Mouse (Mus musculus): ENCODE measurements at regions not wholly inside any gene's neighbourhood (a gene's known extent, or its start where the extent isn't known, plus 50 kb on each side); places are given as distances from the start of the nearest gene placed in this dataset.

DNA sequence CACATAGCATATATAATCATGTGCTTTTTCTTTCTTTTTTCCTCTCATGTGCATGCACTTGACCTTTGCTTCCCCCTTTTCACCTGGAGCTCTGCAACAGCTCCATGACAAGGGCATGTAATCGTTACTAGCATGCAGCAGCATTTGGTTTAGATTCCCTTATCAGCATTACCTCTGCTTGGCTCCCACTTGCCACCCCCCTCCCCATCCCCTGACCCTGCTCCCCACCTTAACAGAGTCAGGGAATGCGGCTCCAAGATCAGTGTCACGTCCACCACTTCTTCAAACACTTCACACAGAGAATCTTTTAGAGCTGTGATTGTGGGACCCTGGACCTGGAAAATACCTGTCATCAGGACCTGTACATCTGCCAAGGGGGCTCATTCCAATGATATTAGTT, 192.2 kb upstream of the Hey2 start:
- no peak overlapping the region for H3K4me2 ChIP-seq (ENCODE audit: low read depth)
- no peak for DNase-seq (ENCODE audit: low spot score)
- no peaks in the 10 kb centered on the region for H3K36me3 ChIP-seq (ENCODE audit: control insufficient read depth, insufficient read depth, low read length)
- ATAC-seq (ENCODE audit: insufficient read depth, low FRiP score, low TSS enrichment), result no peak
- H3K4me3 ChIP-seq (ENCODE audit: low read depth, low read length), result no peak overlapping the region
- no peaks in the 10 kb centered on the region for H3K4me1 ChIP-seq (ENCODE audit: control insufficient read depth, insufficient read depth, low read length)
- no peaks in the 10 kb centered on the region for H3K27me3 ChIP-seq (ENCODE audit: control insufficient read depth, insufficient read depth, low read length)
- H3K9ac ChIP-seq (ENCODE audit: low read length), result no peak overlapping the region
- H3K27ac ChIP-seq (ENCODE audit: low read depth, low read length), result no peak overlapping the region
- WGBS, result 69% methylated on average over 3 of the region's 3 CpGs
- H3K9me3 ChIP-seq (ENCODE audit: control insufficient read depth, low read length), result no peaks in the 10 kb centered on the region

DNA sequence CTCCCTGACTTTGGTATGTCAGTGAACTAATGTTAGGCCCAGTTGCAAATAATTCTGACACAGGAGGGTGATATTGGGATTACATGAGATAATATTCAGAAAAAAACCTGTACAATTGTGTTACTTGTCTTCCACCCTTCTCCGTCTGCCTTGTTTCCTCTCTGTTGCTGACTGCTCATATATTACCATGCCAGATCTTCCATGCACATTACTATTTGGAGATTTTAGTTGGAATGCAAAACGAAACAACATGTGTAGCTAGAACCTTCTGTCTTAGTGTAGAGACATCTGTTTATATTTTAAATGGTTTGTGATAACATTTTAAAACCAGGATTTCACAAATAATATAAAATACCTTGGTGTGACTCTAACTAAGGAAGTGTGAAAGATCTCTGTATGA, 188.1 kb upstream of the Hey2 start:
- no peak overlapping the region for H3K9ac ChIP-seq (ENCODE audit: low read length)
- no peaks in the 10 kb centered on the region for H3K4me1 ChIP-seq (ENCODE audit: control insufficient read depth, insufficient read depth, low read length)
- no peak overlapping the region for H3K4me3 ChIP-seq (ENCODE audit: low read depth, low read length)
- H3K9me3 ChIP-seq (ENCODE audit: control insufficient read depth, low read length), result no peaks in the 10 kb centered on the region
- H3K36me3 ChIP-seq (ENCODE audit: control insufficient read depth, insufficient read depth, low read length), result no peaks in the 10 kb centered on the region
- no peak overlapping the region for H3K27ac ChIP-seq (ENCODE audit: low read depth, low read length)
- ATAC-seq (ENCODE audit: insufficient read depth, low FRiP score, low TSS enrichment), result no peak
- no peak overlapping the region for H3K4me2 ChIP-seq (ENCODE audit: low read depth)
- WGBS, result 79% methylated on average over 2 of the region's 2 CpGs
- H3K27me3 ChIP-seq (ENCODE audit: control insufficient read depth, insufficient read depth, low read length), result no peaks in the 10 kb centered on the region
- no peak for DNase-seq (ENCODE audit: low spot score)

DNA sequence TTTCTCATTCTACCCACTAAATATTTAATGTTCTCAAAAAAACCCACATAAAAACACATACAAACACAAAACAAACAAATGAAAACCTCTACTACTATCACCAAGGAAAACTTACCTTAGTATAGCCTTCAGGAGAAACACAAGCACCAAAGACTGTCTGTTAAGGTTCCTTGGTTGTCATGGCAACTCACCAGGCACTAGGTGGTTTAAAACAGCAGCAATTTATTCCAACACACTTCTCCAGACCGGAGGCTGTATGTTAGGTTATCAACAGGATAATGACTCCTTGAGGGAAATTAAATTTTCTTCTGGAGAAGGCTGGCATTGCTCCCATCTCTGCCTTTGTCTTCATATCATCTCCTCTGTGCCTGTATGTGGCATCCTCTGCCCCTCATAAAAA, 183.8 kb upstream of the Hey2 start:
- WGBS, result 54% methylated on average over 1 of the region's 1 CpGs
- Histone ChIP-seq H3K36me3 (ENCODE audit: control insufficient read depth, insufficient read depth, low read length) (no peaks in the 10 kb centered on the region), H3K27ac (ENCODE audit: low read depth, low read length) (no peak overlapping the region), H3K4me1 (ENCODE audit: control insufficient read depth, insufficient read depth, low read length) (no peaks in the 10 kb centered on the region), H3K9me3 (ENCODE audit: control insufficient read depth, low read length) (no peaks in the 10 kb centered on the region), H3K27me3 (ENCODE audit: control insufficient read depth, insufficient read depth, low read length) (no peaks in the 10 kb centered on the region), H3K9ac (ENCODE audit: low read length) (no peak overlapping the region), H3K4me2 (ENCODE audit: low read depth) (no peak overlapping the region), H3K4me3 (ENCODE audit: low read depth, low read length) (no peak overlapping the region)
- DNase-seq (ENCODE audit: low spot score) (no peak), ATAC-seq (ENCODE audit: insufficient read depth, low FRiP score, low TSS enrichment) (no peak)

DNA sequence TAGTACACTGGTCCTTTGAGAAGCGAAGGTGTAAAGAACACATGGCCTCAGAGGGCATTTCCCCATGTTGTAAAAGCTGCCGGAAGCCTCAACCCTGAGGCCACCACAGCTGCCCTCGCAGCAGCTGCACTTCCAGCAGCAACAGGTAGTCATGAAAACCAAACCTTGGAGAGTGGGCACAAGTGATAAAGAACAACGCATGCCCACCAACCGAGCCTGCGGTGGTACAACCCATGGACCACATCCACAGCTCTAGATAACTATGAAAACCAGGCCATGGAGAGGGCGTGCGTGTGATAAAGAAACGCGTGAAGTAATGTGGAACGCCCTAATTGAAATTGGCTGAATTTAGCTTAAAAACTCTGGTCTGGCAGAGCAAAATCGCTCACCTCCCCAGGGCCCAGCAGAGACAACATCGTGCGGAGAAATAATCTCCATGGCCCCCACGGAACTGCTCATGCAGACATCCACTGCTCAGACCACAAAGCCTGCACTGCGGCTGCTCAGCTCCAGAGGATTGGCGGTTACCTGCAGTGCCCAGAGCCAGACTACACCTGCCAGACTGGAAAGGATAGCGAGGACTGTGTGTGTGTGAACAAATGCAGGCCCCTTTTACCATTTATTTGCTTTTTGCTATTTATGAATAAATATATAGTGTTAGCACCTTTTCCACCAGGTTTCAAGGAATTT, 170.2 kb upstream of the Hey2 start:
- ATAC-seq (ENCODE audit: insufficient read depth, low FRiP score, low TSS enrichment) (no peak), DNase-seq (ENCODE audit: low spot score) (no peak)
- no peaks in the 10 kb centered on the region for H3K27me3 ChIP-seq (ENCODE audit: control insufficient read depth, insufficient read depth, low read length)
- no peaks in the 10 kb centered on the region for H3K36me3 ChIP-seq (ENCODE audit: control insufficient read depth, insufficient read depth, low read length)
- H3K27ac ChIP-seq (ENCODE audit: low read depth, low read length), result no peak overlapping the region
- H3K9me3 ChIP-seq (ENCODE audit: control insufficient read depth, low read length), result no peaks in the 10 kb centered on the region
- H3K4me2 ChIP-seq (ENCODE audit: low read depth), result no peak overlapping the region
- no peak overlapping the region for H3K4me3 ChIP-seq (ENCODE audit: low read depth, low read length)
- no peak overlapping the region for H3K9ac ChIP-seq (ENCODE audit: low read length)
- WGBS, result 80% methylated on average over 18 of the region's 18 CpGs
- no peaks in the 10 kb centered on the region for H3K4me1 ChIP-seq (ENCODE audit: control insufficient read depth, insufficient read depth, low read length)

DNA sequence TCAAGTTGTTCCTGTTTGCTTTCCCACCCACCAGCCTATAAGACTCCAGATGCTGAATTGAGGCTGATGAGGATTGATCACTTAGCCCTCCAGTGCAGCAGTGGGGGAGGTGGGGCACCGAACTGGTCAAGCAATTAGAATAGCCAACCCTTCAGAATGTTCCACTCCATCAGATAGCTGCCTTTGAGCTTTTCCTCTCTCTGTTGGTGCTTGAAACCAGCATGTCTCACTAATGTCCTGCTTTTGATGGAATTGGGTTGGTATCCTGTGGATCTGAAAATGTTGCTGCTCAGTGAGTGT, 167.3 kb upstream of the Hey2 start:
- H3K27me3 ChIP-seq (ENCODE audit: control insufficient read depth, insufficient read depth, low read length), result no peaks in the 10 kb centered on the region
- no peak for DNase-seq (ENCODE audit: low spot score)
- no peak for ATAC-seq (ENCODE audit: insufficient read depth, low FRiP score, low TSS enrichment)
- H3K27ac ChIP-seq (ENCODE audit: low read depth, low read length), result no peak overlapping the region
- no peaks in the 10 kb centered on the region for H3K4me1 ChIP-seq (ENCODE audit: control insufficient read depth, insufficient read depth, low read length)
- H3K9ac ChIP-seq (ENCODE audit: low read length), result no peak overlapping the region
- 29% methylated on average over 1 of the region's 1 CpGs for WGBS
- H3K36me3 ChIP-seq (ENCODE audit: control insufficient read depth, insufficient read depth, low read length), result no peaks in the 10 kb centered on the region
- no peak overlapping the region for H3K4me3 ChIP-seq (ENCODE audit: low read depth, low read length)
- H3K9me3 ChIP-seq (ENCODE audit: control insufficient read depth, low read length), result no peaks in the 10 kb centered on the region
- H3K4me2 ChIP-seq (ENCODE audit: low read depth), result no peak overlapping the region

DNA sequence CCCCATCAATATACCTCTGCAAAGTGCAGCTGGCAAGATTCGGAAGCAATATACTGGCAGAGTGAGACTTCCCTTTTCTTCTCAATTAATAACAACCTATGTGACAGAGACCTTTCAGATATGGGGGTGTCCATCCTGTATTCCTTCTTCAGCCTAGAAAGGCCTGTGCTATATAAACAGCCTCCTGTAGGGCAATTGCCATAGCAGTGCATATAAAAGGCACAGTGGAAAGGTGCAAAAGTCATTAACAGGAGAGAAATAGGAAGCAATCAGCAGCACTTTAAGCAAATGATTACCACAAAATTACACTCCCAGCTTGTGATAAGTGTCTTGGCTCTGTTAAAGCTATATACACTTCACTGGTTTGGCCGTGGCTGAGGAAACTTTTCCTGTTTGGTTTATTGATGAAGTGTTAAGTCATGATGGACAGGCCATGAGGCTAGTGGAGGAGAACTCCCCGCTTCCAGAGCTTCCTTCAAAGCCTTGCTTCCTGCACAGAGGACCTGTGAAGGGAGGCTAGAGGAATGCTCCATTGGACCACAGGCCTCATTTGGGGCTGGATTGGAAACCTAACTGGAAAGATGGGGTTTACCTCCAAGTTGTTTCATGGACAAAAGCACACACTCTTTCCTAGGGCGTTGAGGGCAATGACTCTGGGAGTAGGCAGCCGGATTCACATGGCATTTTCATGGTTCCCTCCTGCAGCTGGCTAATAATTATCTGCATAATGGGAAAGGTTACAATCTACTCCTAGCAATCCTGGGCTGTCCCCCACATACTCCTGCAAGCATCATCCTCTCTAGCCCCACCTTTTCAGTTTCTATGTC, 166.7 kb upstream of the Hey2 start:
- Histone ChIP-seq H3K4me2 (ENCODE audit: low read depth) (no peak overlapping the region), H3K27me3 (ENCODE audit: control insufficient read depth, insufficient read depth, low read length) (no peaks in the 10 kb centered on the region), H3K4me1 (ENCODE audit: control insufficient read depth, insufficient read depth, low read length) (no peaks in the 10 kb centered on the region), H3K9me3 (ENCODE audit: control insufficient read depth, low read length) (no peaks in the 10 kb centered on the region), H3K9ac (ENCODE audit: low read length) (no peak overlapping the region), H3K36me3 (ENCODE audit: control insufficient read depth, insufficient read depth, low read length) (no peaks in the 10 kb centered on the region), H3K4me3 (ENCODE audit: low read depth, low read length) (no peak overlapping the region), H3K27ac (ENCODE audit: low read depth, low read length) (no peak overlapping the region)
- WGBS, result 49% methylated on average over 5 of the region's 5 CpGs
- ATAC-seq (ENCODE audit: insufficient read depth, low FRiP score, low TSS enrichment) (no peak), DNase-seq (ENCODE audit: low spot score) (no peak)

DNA sequence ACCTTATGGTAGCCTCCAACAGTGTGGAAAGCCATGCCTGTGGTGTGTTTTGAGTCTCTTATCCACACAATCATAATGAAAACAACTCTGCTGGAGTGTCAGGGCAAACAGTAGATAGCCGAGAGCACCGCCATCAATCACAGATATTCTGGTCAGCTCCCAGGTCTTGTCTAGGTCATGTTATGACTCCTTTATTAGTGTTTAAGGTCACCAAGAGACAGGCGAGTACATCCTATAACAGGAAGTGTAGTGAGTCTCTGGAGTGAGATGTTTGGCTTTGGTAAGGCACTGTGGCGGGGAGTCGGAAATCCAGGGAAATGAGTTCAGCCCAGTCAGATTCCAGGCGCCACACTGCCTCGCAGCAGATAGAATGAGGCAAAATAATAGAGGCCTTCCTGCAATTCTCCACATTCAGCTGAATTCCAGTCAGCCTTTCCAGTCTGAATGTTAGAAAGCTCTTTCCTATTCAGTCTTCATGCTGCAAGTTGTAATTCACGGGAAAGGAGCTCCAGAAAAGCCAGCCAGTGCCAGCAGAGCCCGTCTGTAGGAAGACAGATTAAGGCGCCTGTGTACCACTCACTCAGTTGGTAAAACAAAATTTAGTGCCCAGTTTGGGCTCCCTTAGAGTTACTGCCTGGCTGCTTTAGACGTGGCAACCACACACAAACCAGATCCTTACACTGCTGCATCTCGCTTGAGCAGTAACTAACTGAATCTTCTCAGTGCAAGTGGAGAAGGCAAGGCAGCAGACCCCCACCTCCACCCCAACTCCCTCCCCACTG, 155.8 kb upstream of the Hey2 start:
- ATAC-seq (ENCODE audit: insufficient read depth, low FRiP score, low TSS enrichment) (no peak), DNase-seq (ENCODE audit: low spot score) (no peak)
- Histone ChIP-seq H3K27ac (ENCODE audit: low read depth, low read length) (no peak overlapping the region), H3K9me3 (ENCODE audit: control insufficient read depth, low read length) (no peaks in the 10 kb centered on the region), H3K4me2 (ENCODE audit: low read depth) (no peak overlapping the region), H3K4me1 (ENCODE audit: control insufficient read depth, insufficient read depth, low read length) (no peaks in the 10 kb centered on the region), H3K36me3 (ENCODE audit: control insufficient read depth, insufficient read depth, low read length) (no peaks in the 10 kb centered on the region), H3K4me3 (ENCODE audit: low read depth, low read length) (no peak overlapping the region), H3K9ac (ENCODE audit: low read length) (no peak overlapping the region), H3K27me3 (ENCODE audit: control insufficient read depth, insufficient read depth, low read length) (no peaks in the 10 kb centered on the region)
- WGBS, result 74% methylated on average over 12 of the region's 12 CpGs

DNA sequence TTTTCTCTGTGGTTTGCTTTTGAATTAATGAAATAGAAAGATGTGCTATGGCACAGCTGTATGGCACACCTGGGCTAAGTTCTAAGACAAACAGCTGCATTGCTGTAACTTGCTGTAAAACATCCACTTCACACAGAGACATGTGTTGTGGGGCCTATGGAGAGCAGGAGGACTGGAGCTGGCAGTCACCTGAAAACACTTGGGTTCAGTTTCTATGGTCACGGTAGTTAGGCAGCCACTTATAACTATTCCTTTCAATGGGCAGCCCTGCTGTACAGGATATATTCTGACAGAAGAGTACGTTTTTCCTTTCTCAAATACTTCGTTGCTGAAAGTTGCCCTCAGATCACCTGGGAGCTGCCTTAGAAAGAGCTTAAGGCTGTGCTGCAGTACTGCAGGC, 149.6 kb upstream of the Hey2 start:
- H3K27ac ChIP-seq (ENCODE audit: low read depth, low read length), result no peak overlapping the region
- no peaks in the 10 kb centered on the region for H3K4me1 ChIP-seq (ENCODE audit: control insufficient read depth, insufficient read depth, low read length)
- no peak overlapping the region for H3K4me2 ChIP-seq (ENCODE audit: low read depth)
- H3K9me3 ChIP-seq (ENCODE audit: control insufficient read depth, low read length), result no peaks in the 10 kb centered on the region
- H3K27me3 ChIP-seq (ENCODE audit: control insufficient read depth, insufficient read depth, low read length), result no peaks in the 10 kb centered on the region
- ATAC-seq (ENCODE audit: insufficient read depth, low FRiP score, low TSS enrichment), result no peak
- DNase-seq (ENCODE audit: low spot score), result no peak
- H3K9ac ChIP-seq (ENCODE audit: low read length), result no peak overlapping the region
- 79% methylated on average over 3 of the region's 3 CpGs for WGBS
- no peaks in the 10 kb centered on the region for H3K36me3 ChIP-seq (ENCODE audit: control insufficient read depth, insufficient read depth, low read length)
- no peak overlapping the region for H3K4me3 ChIP-seq (ENCODE audit: low read depth, low read length)

Measured in neural tube, embryonic 11.5 days (tissue).